Mouse (Mus musculus) lung, postnatal 0 days (tissue): Measurements from ENCODE around the gene Cebpa.

Experiments used
- CTCF ChIP-seq: IDR thresholded peaks from 2 replicates; pipeline ENCODE4 v1.5.1; 2016; ENCODE audit warnings: antibody characterized with exemption, mild to moderate bottlenecking
- EP300 ChIP-seq: IDR thresholded peaks from 2 replicates; pipeline ENCODE4 v1.6.1; 2016; ENCODE audit warnings: antibody characterized with exemption, mild to moderate bottlenecking, control low read depth

DNA sequence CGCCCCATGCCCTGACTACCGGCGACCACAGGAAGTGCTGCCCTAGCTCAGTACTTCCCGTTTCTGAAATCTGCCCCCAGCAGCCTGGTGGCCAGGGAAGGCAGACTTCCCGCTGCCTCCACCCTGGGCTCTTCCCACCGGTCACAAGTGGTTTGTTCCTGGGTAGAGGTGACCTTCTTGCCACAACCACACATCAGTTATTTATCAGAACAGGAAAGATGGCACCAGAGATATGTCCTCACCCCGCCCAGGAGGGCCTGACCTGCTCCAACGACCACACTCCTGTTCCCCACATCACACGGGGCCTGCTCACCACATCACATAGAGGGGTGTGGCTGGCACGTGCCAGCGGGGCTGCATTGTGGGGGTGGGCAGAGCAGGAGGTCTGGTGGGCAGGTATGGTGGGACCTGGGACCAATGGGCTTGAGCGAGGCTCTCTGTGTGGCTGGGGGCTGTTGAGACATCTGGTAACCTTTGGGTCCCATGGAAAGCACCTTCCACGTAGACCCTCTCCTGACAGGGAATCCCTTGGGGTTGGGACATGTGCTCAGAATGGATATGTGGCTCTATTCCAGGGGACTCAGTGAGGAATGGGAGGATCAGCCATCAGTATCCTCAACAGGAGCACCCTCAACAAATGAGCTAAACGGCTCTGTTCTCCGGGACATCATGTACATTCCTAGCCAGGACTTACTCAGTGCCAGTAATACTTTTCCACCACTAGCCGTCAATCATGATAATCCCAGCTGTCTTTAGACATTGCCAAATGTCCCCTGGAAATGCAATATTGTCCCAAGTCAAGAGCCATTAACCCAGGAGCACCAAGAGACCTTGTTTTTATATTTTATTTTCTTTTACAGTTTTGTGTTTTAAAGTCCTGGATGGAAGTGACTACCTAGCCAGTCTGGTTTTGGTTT is 37.7 kb downstream of the Cebpa start:
- TF ChIP-seq CTCF (peak; percentile 10; the same call in 1 of the 2 replicates), EP300 (peak; percentile 56; the same call in 1 of the 2 replicates)
